Mouse (Mus musculus) thymus, postnatal 14 days (tissue): ENCODE results near the gene Rnf216.

ENCODE experiments used
- DNase-seq: peaks from one replicate; pipeline ENCODE4 v3.0.0; 2021

The Rnf216 gene

DNA sequence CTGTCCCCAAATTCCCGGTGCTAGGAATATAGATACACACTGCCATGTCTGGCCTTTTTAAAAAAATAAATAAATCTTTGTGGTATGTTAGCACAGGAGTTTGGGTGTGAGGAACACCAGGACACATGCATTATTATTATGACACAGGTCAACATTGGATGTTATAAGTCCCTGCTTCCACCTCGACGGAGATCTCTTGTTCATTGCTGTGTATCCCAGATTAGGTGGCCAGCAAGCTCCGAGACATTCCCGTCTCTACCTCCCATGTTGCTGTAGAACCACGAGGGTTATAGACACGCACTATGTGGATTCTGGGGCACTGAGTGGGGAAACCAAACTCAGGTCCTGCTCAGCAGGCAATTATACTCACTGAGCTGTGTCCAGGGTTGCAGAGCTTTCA is 17.5 kb downstream of the Rnf216 start:
- no peak for DNase-seq

- DNase-seq: no peak
These were observed 19.9 kb downstream of the Rnf216 start for GRCm38 (mm10) chr5:143092891-143093290.

DNA sequence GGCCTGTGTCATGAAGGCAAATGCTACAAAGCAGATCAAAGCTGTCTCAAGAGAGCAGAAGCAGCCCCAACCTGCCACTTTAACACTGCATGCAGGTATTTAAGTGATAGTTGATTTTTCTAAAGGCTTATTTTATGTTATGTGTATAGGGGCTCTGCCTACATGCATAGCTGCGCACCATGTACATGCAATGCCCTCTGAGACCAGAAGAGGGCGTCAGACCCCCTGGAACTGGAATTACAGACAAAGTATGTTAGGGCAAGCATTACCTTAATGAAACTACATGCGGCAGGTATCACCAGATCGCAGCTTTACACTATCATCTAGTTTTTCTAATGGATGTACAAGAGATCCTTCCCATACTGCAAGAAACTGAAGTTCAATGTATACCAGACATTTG is 27.9 kb downstream of the Rnf216 start:
- peak; percentile 21 for DNase-seq

DNA sequence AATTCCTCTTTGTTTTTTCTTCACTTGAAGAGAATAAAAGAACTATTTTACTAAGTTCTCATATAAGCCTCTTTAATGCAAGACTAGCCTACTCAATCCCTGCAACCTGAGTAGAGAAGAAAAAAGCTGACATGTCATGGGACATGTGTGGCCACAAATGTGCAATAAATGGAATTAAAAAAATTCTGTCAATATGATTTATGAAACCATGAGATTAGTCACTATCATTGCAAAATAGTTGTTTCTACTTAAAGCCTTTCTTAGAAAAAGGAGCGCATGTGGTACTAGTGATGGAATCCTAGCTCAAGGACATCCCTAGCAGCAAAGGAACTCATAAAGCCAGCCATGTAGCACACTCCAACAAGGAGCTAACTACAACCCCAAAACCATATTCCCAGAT is 33.0 kb downstream of the Rnf216 start:
- DNase-seq: no peak

- DNase-seq: no peak
These were observed 36.1 kb downstream of the Rnf216 start for GRCm38 (mm10) chr5:143076603-143077143.

GRCm38 (mm10) chr5:143075987-143076386 is 36.8 kb downstream of the Rnf216 start:
- DNase-seq: no peak

DNA sequence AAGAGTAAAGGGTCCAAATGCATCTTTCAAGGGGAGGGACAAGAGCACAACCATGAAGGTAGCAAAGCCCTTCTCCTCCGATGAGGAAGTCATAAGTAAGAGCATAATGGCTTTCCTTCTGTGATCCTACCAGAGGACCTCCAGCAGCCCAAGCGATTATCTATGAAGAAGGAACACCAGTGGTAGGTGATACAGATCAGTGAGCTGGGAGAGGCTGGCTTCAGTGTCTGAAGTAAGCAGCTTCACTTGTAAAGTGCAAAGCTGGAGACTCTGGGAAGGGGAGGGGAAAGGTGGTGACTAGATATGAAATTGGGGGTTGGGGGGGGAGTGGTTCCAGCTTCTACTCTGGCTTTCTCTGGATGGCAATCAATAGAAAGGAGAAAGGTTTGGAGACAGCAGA is 43.7 kb downstream of the Rnf216 start:
- DNase-seq: no peak

GRCm38 (mm10) chr5:143068382-143068781 is 44.4 kb downstream of the Rnf216 start:
- no peak for DNase-seq

DNA sequence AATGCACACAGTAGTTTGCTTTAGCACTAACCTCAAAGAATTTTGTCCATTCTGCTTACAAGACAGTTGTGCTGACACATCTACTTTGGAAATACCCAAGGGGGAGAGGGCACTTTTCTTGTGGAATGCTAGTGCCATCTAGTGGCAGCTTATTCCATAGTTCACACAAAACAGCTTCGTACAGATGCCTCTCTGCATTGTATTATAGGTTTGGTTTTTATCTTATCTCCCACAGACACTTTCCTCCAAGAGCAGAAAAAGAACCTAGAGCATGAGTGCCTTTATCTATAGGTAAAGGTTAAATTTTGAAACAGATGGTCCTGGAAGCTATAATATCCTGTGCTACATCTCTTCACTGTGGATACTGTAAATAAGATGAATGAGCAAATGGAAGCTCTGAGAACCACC is 46.2 kb downstream of the Rnf216 start:
- peak; percentile 70 for DNase-seq

DNA sequence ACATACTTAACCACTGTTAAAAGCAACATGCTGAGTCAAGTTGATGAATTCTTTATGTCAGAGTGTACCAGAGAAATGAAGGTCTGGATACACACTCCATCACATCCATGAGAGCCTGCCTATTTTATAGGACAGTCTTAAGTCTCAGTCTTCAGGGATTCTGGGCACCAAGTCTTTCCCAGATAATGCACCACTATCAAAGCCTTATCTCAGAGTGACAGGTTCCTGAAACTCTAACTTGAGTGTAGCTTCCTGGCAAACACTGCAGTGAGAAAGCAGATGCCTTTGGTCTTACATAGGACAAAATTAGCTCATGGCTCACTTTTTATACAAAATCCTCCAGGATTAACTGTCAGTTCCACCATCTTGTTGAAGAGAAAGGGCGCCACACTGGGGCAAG is 46.7 kb downstream of the Rnf216 start:
- DNase-seq: no peak

DNA sequence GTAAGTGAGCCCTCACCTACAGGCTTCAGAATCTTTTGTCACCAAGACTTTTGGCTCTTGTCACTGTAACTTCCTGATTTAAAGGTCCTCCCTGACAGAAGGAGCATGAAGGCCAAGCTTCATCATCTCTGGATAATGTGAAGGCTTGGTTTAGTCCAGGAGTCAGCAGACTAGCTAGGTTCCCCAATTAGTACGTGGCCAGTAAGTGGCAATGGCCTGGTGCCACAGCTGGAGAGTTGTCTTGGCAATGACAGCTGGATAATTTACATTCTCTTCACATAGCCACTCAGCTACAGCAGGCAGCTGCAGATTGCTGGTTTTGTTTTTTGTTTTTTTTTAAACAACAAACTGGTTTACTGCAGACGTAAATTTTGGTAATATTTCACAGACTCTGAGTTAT is 47.6 kb downstream of the Rnf216 start:
- no peak for DNase-seq

DNA sequence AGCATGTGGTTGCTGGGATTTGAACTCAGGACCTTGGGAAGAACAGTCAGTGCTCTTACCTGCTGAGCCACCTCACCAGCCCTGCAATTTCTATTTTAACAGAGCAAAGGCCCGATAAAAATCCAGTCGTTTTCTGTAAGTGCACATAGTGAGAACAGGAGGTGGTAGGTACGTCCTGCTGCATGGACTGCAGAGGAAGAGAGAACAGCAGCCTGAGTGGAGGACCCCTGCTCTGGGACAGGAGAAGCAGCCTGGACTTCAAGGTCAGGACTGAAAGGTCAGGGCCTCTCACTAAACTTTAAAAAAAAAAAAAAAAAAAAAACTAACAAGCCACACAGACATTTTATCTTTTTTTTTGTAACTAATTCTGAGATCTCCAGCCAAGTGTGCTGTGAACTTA is 50.5 kb downstream of the Rnf216 start:
- DNase-seq: no peak

GRCm38 (mm10) chr5:143061511-143061910 is 51.3 kb downstream of the Rnf216 start:
- DNase-seq: no peak

DNA sequence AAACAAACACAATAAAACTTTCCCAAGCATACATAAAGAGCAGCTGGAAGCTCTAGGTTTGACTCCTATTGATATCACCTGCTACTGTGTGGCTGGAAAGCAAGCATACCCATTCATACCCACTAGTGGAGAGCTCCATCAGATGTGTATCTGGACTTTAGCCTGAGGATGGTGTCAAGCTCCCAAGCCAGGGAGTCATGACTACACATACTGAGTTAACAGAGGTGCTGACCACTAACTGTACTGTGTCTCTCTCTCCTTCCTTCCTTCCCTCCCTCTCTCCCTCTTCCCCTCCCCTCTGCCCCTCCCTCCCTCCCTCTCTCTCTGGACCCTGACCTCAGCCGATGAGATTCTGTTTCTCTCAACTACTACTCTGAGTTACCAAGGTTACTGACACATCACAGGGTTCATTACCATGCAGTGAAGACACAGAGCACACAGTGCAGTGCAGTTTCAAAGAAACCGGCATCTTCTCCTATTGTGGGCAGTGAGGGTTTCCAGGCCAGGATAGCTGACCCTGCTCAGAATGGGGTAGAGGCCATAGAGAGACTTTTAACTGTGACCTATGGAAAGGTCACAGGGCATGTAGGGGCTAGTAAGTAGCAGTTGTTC is 51.9 kb downstream of the Rnf216 start:
- no peak for DNase-seq

- no peak for DNase-seq
These were observed 52.8 kb downstream of the Rnf216 start for GRCm38 (mm10) chr5:143059958-143060357.

DNA sequence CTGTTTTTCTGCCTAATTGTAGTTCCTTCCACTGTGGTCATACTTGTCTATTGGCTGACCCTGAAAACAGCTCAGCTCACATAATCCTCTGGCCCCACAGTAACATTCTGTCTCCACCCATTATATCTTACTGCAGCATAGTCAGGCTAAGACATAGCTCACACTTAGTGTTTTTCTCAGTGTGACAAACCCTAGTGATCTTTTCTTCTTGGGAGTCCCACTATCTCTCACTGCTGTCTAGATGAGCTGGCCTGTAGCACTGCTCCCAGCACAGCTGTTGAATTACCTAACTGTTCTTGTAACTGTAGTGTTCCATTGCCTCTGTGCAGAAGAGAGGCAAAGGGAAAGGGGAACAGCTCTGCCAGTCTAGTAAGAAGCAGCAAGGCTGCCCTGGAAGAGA is 53.6 kb downstream of the Rnf216 start:
- no peak for DNase-seq

GRCm38 (mm10) chr5:143058675-143059074 is 54.1 kb downstream of the Rnf216 start:
- DNase-seq: no peak

DNA sequence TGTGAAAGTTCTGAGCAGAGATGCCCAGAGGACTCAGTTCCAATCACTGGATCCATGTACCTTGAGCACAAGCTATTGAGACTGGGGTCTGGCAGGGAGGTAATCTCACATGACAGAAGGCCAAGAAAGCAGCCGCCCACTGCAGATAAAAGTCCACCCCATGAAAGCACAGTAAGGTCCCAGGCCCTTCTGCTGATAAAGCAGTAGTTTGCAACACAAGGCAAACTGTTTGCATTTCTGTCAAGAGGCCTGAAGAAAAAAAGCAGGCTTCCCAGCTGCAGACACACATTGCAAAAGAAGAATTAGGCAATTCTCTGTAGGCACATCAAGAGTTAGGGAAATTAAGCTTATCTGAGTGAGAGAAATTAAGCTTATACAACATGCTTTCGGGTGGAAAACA is 54.6 kb downstream of the Rnf216 start:
- DNase-seq: no peak

GRCm38 (mm10) chr5:143057753-143058152 is 55.0 kb downstream of the Rnf216 start:
- no peak for DNase-seq

DNA sequence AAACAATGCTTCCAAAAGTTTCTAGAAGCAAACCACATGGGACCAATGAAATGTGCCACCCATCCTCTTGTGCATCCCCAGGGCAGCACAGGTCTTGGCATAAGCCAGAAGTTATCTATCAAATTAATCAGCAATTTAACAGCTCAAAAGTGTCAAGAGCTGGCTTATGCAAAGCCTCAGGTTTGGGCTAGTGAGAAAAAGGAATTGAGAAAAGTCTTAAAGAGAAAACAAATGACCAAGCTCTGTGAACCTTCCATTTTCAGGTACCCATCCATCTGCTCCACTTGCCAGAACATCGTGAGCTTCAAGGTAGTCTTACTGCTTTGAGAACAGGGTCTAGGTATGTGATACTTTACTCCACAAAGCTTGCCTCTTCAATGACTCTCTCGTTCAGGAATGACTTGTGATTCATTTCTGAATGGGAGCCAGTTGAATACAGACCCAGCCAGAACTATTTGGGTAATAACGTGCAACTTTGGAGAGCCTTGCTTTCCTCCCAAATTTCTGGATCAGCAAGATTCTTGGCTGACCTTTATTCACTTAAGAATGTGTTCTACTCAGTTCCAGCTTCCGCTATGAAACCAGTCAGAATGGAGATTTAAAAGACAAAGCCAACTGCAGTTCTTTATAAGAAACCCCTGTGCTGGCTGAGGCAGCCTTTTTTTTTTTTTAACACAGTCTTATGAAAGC is 56.5 kb downstream of the Rnf216 start:
- no peak for DNase-seq

- DNase-seq: no peak
These were observed 57.2 kb downstream of the Rnf216 start for GRCm38 (mm10) chr5:143055501-143056125.

DNA sequence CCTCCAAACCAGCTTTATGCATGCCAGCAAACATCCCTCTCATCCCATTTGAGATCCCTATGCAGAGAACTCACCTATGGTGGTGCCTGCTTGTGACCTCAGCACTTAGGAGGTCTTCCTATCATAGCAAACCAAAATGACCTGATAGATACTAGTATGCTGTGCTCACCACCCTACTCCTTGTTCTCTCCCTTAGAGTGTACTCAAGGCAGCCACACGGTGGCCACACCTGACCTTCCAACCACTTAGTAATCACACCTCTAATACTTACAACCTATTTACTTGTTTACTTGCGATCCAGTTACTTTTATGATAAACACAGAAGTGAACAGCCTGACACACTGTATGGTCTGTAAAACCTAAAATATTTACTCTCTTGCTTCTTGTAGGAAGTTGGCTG is 58.1 kb downstream of the Rnf216 start:
- DNase-seq: no peak

DNA sequence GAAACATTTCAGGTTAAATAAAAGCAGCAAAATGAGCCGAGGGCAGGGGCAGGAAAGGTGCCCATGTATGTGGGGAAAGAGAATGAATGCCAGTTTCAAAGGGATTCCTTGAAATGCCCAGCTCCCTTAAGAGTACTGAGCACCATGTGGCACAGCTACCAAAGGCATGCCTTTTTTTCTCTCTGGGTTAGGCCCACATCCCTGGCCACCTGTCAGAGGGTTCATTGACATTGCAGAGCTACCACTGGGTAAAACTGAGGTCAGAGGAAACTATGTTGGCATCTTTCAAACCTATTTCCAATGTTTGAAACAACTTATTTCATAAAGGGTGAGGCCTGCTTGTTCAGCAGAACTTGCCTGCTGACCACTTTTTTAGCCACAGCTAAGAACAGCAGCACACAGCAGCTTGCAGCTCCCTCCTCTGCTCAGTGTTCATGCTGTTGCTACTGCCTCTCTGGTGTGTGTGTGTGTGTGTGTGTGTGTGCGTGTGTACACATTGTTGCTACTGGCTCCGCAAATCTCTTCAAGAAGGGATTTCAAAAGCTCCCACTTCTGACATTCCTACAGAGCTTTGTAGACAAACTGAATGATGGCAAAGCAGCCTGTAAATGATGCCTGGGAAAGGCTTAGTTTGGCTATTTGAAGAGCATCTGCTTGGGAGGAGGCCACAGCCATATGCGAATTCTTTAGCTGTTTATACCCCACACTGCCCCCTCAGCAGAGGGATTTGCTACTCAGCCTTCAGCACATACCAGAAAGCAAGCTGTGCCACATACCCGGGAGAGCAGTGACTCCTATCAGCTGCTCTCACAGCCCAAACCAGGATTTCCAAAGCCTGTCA is 59.4 kb downstream of the Rnf216 start:
- DNase-seq: no peak
